Mouse (Mus musculus): ENCODE results near the gene Vav1. TPM values are rescaled to one million over a fixed set of nuclear protein-coding genes. Genes with fewer than 3 reads are reported as not detected.

Vav1 gene
- total and polyA plus RNA-seq, 3 experiments, result 86.7 to 99.6 TPM; not detected in 1

- Histone ChIP-seq H3K36me3 (ENCODE audit: control insufficient read depth in 1 of 2, insufficient read depth in 2 of 2, low read length in 2 of 2) (peaks cover 0 to 8% of the 10 kb centered on the region in 2 experiments; a peak in 2 of 4 replicates), H3K9me3 (replicated peaks; ENCODE audit: insufficient read depth, low read length) (no peaks in the 10 kb centered on the region), H3K4me1 (ENCODE audit: control insufficient read depth in 1 of 2, insufficient read depth in 2 of 2, low read length in 2 of 2) (peaks cover 3 to 16% of the 10 kb centered on the region in 2 experiments), H3K27me3 (ENCODE audit: control insufficient read depth in 1 of 2, insufficient read depth in 2 of 2, low read length in 2 of 2) (no peaks in the 10 kb centered on the region; a peak in 1 of 4 replicates), H3K27ac (ENCODE audit: control insufficient read depth, low read depth, low read length) (peak overlapping the region; percentile 9; the same call in 1 of the 2 replicates), H3K9ac (ENCODE audit: control insufficient read depth, low read depth, low read length, poor library complexity, severe bottlenecking) (no peak overlapping the region; the same call in 1 of the 2 replicates), H3K79me2 (ENCODE audit: control insufficient read depth, insufficient read depth, low read length, poor library complexity) (no peaks in the 10 kb centered on the region), H3K4me3 (ENCODE audit: control insufficient read depth in 1 of 2, insufficient read depth in 1 of 2, low read depth in 2 of 2, low read length in 2 of 2) (no peak overlapping the region)
- peak; percentile 87 for DNase-seq (ENCODE audit: low read depth, low spot score)
- TF ChIP-seq MEF2A (IDR thresholded peaks at IDR 0.05; ENCODE audit: extremely low read depth, insufficient replicate concordance, low read depth, low read length, poor library complexity, severe bottlenecking) (no peak), MYC (IDR thresholded peaks at IDR 0.05; ENCODE audit: low read depth, low read length) (peak; percentile 74), POLR2A (IDR thresholded peaks at IDR 0.05; ENCODE audit: control insufficient read depth in 1 of 2, insufficient read depth in 1 of 2, low read depth in 1 of 2, low read length in 2 of 2, poor library complexity in 1 of 2) (no peak), JUND (IDR thresholded peaks at IDR 0.05; ENCODE audit: low read depth, low read length) (0 out of 2 replicates have a peak, but pooled peaks have one; percentile 21), BHLHE40 (IDR thresholded peaks at IDR 0.05; ENCODE audit: borderline replicate concordance, low read depth, low read length) (peak; percentile 75), SMC3 (IDR thresholded peaks at IDR 0.05; ENCODE audit: low read depth, low read length) (0 out of 2 replicates have a peak, but pooled peaks have one; percentile 3), NRF1 (IDR thresholded peaks at IDR 0.05; ENCODE audit: insufficient read depth, low read depth, low read length, poor library complexity, severe bottlenecking) (no peak), MXI1 (IDR thresholded peaks at IDR 0.05; ENCODE audit: low read depth, low read length) (peak; percentile 53; the same call in 1 of the 2 replicates), SIN3A (IDR thresholded peaks at IDR 0.05; ENCODE audit: low read length) (0 out of 2 replicates have a peak, but pooled peaks have one; percentile 38), MAX (IDR thresholded peaks at IDR 0.05; ENCODE audit: low read length) (peak; percentile 62), MYB (IDR thresholded peaks at IDR 0.05; ENCODE audit: low read depth, low read length) (0 out of 2 replicates have a peak, but pooled peaks have one; percentile 23), TBP (IDR thresholded peaks at IDR 0.05; ENCODE audit: low read depth, low read length) (peak; percentile 71), ETS1 (IDR thresholded peaks at IDR 0.05; ENCODE audit: low read depth, low read length) (peak; percentile 36; the same call in 1 of the 2 replicates), MAFK (IDR thresholded peaks at IDR 0.05; ENCODE audit: borderline replicate concordance, low read depth, low read length) (0 out of 2 replicates have a peak, but pooled peaks have one; percentile 10), NELFE (IDR thresholded peaks at IDR 0.05; ENCODE audit: low read depth, low read length) (0 out of 2 replicates have a peak, but pooled peaks have one; percentile 11), GATA1 (IDR thresholded peaks at IDR 0.05; ENCODE audit: low read depth, low read length) (peak; percentile 39; the same call in 1 of the 2 replicates), ZMIZ1 (IDR thresholded peaks at IDR 0.05; ENCODE audit: low read depth, low read length) (no peak), TCF12 (IDR thresholded peaks at IDR 0.05; ENCODE audit: low read depth, low read length) (peak; percentile 58; the same call in 1 of the 2 replicates), HCFC1 (IDR thresholded peaks at IDR 0.05; ENCODE audit: low read depth, low read length) (no peak), ZC3H11A (IDR thresholded peaks at IDR 0.05; ENCODE audit: low read depth, low read length) (no peak), EP300 (IDR thresholded peaks at IDR 0.05; ENCODE audit: low read depth in 1 of 2, low read length in 2 of 2) (peak; percentile 77 to 82), ELF1 (IDR thresholded peaks at IDR 0.05; ENCODE audit: low read depth, low read length) (0 out of 2 replicates have a peak, but pooled peaks have one; percentile 29), RCOR1 (IDR thresholded peaks at IDR 0.05; ENCODE audit: low read depth, low read length) (peak; percentile 76), TAL1 (IDR thresholded peaks at IDR 0.05; ENCODE audit: low read length) (peak; percentile 58)
Observed at GRCm38 (mm10) chr17:57347017-57347416, 68.1 kb downstream of the Vav1 start.

All from MEL (cell line).